Comparison of ENCODE assay signal across 19 mouse cellular contexts in genomic region chr9:66236615-66237014, GRCm38 (mm10).
"Had no signal": no experiment of that assay in that cellular context is flagged by ENCODE, and none has a peak within 500 bp of the region (broad histone marks: within the 10 kb centered on the region; RNA-seq: fewer than 3 reads in every experiment).

No protein-coding gene starts in this region.

- H3K4me3 ChIP-seq: lung, embryonic 15.5 days; midbrain, embryonic 10.5 days; midbrain, embryonic 12.5 days; myocyte; neural tube, embryonic 13.5 days; neural tube, embryonic 15.5 days had no signal

- DNase-seq: lung, adult 2 months; lung, postnatal 10 days; lung, postnatal 4 days; midbrain, embryonic 14.5 days; retina, postnatal 1 day; right cerebral cortex, adult 18-20 months; right cerebral cortex, postnatal 25 days; right cerebral cortex, postnatal 4 days; spleen, adult 18-20 months; thymus, adult 18-20 months; thymus, postnatal 14 days; thymus, postnatal 36 days had no signal

- H3K9me3 ChIP-seq: lung, embryonic 15.5 days; midbrain, embryonic 10.5 days; midbrain, embryonic 12.5 days; neural tube, embryonic 15.5 days had no signal

- H3K27me3 ChIP-seq: lung, embryonic 15.5 days; midbrain, embryonic 12.5 days; neural tube, embryonic 13.5 days; neural tube, embryonic 15.5 days had no signal

- H3K36me3 ChIP-seq: lung, embryonic 15.5 days; midbrain, embryonic 10.5 days; midbrain, embryonic 12.5 days; neural tube, embryonic 13.5 days; neural tube, embryonic 15.5 days had no signal

- H3K27ac ChIP-seq: lung, embryonic 15.5 days; midbrain, embryonic 10.5 days; midbrain, embryonic 12.5 days; neural tube, embryonic 13.5 days; neural tube, embryonic 15.5 days had no signal

- H3K4me1 ChIP-seq: midbrain, embryonic 12.5 days; neural tube, embryonic 13.5 days; neural tube, embryonic 15.5 days had no signal

- H3K4me2 ChIP-seq: lung, embryonic 15.5 days; midbrain, embryonic 12.5 days; neural tube, embryonic 13.5 days; neural tube, embryonic 15.5 days had no signal

- ATAC-seq: midbrain, embryonic 16.5 days had no signal

- H3K9ac ChIP-seq: lung, embryonic 15.5 days; midbrain, embryonic 12.5 days; neural tube, embryonic 13.5 days; neural tube, embryonic 15.5 days had no signal
